Mouse (Mus musculus): ENCODE data around the gene Tmem229b. TPM values are rescaled to one million over a fixed set of nuclear protein-coding genes. Genes with fewer than 3 reads are reported as not detected.

Gene Tmem229b
- polyA plus RNA-seq, 1 experiment from 2014 or later, result 37.7 TPM

- H3K9ac ChIP-seq (ENCODE audit: low read length), result no peak overlapping the region
- H3K4me1 ChIP-seq (ENCODE audit: control insufficient read depth, insufficient read depth, low read length), result peaks cover 9% of the 10 kb centered on the region; the same call in 1 of the 2 replicates
- no peaks in the 10 kb centered on the region for H3K36me3 ChIP-seq (ENCODE audit: control insufficient read depth, insufficient read depth, low read length)
- no peak overlapping the region for H3K27ac ChIP-seq (ENCODE audit: low read depth, low read length)
- no peak overlapping the region for H3K4me2 ChIP-seq (ENCODE audit: low read length)
- ATAC-seq, result no peak
- no peak for DNase-seq (ENCODE audit: low spot score)
- WGBS, result 92% methylated on average over 4 of the region's 4 CpGs
- H3K27me3 ChIP-seq (replicated peaks; ENCODE audit: control insufficient read depth, insufficient read depth, low read length), result peaks cover 29% of the 10 kb centered on the region
- no peaks in the 10 kb centered on the region for H3K9me3 ChIP-seq (replicated peaks; ENCODE audit: control insufficient read depth, low read length)
- H3K4me3 ChIP-seq (ENCODE audit: low read depth, low read length), result no peak overlapping the region
Measured at GRCm38 (mm10) chr12:78914458-78914857, 93.0 kb downstream of the Tmem229b start.

Other genes starting within 250 kb of the Tmem229b start
- gene Atp6v1d, start 146.0 kb downstream of the Tmem229b start, polyA plus RNA-seq (2014; fragmentation: Nextera tagmentation; extraction: Ambion mirVana), result 126 and 128 TPM in 2 replicates
- gene Eif2s1, start 145.8 kb downstream of the Tmem229b start, polyA plus RNA-seq (2014; fragmentation: Nextera tagmentation; extraction: Ambion mirVana), result 183 and 188 TPM in 2 replicates
- gene Plek2, start 100.7 kb downstream of the Tmem229b start, polyA plus RNA-seq (2014; fragmentation: Nextera tagmentation; extraction: Ambion mirVana), result 0.77 and 1.2 TPM in 2 replicates
- gene Plekhh1, start 21.5 kb upstream of the Tmem229b start, polyA plus RNA-seq (2014; fragmentation: Nextera tagmentation; extraction: Ambion mirVana), result 0.95 and 1.3 TPM in 2 replicates
- gene Pigh, start 82.0 kb upstream of the Tmem229b start, polyA plus RNA-seq (2014; fragmentation: Nextera tagmentation; extraction: Ambion mirVana), result 18.1 and 19.1 TPM in 2 replicates
- 19.9 and 20.7 TPM in 2 replicates for gene Arg2, start 123.2 kb upstream of the Tmem229b start, polyA plus RNA-seq (2014; fragmentation: Nextera tagmentation; extraction: Ambion mirVana)
- 133 and 149 TPM in 2 replicates for gene Vti1b, start 165.0 kb upstream of the Tmem229b start, polyA plus RNA-seq (2014; fragmentation: Nextera tagmentation; extraction: Ambion mirVana)
- gene Rdh11, start 184.7 kb upstream of the Tmem229b start, polyA plus RNA-seq (2014; fragmentation: Nextera tagmentation; extraction: Ambion mirVana), result 35.9 and 41.2 TPM in 2 replicates
- 0.89 and 1.0 TPM in 2 replicates for gene Rdh12, start 201.3 kb upstream of the Tmem229b start, polyA plus RNA-seq (2014; fragmentation: Nextera tagmentation; extraction: Ambion mirVana)